Mouse (Mus musculus) myocyte (in vitro differentiated cells): ENCODE results near the gene Mob3c. TPM values are rescaled to one million over a fixed set of nuclear protein-coding genes. Genes with fewer than 3 reads are reported as not detected.

Experiments used
- H3K27me3 ChIP-seq: one replicate; pipeline ENCODE4 v1.6.1; 2011; ENCODE audit not compliant: control insufficient read depth, insufficient read depth, insufficient read length
- H3K36me3 ChIP-seq: one replicate; pipeline ENCODE4 v1.6.1; 2011; ENCODE audit not compliant: control insufficient read depth, insufficient read depth
- H3K4me2 ChIP-seq: one replicate; pipeline ENCODE4 v1.6.1; 2011; ENCODE audit warnings: low read depth, control low read depth
- H3K4me3 ChIP-seq: one replicate; pipeline ENCODE4 v1.5.1; 2011; ENCODE audit warnings: mild to moderate bottlenecking, control low read depth, moderate library complexity
- H3K79me2 ChIP-seq: one replicate; pipeline ENCODE4 v1.6.1; 2011; ENCODE audit not compliant: control insufficient read depth, insufficient read depth
- H3ac ChIP-seq: one replicate; pipeline ENCODE4 v1.6.1; 2011; ENCODE audit not compliant: control insufficient read depth, insufficient read length
- CEBPB ChIP-seq: IDR thresholded peaks from 2 replicates; pipeline ENCODE4 v1.6.1; 2011; ENCODE audit warnings: mild to moderate bottlenecking, moderate library complexity; ENCODE audit not compliant: poor library complexity, insufficient read depth, severe bottlenecking
- E2F4 ChIP-seq: IDR thresholded peaks from one replicate; pipeline ENCODE4 v1.6.1; 2011; ENCODE audit warnings: mild to moderate bottlenecking, control low read depth, moderate library complexity; ENCODE audit not compliant: insufficient read depth
- MAX ChIP-seq: IDR thresholded peaks from one replicate; pipeline ENCODE4 v1.6.1; 2011; ENCODE audit warnings: low read depth, mild to moderate bottlenecking, control low read depth
- MYOD1 ChIP-seq, 3 experiments: IDR thresholded peaks; one replicate each; pipeline ENCODE4 v1.6.1; 2011; ENCODE audit warnings: control low read depth in 2 of 3, low read depth in 2 of 3, mild to moderate bottlenecking in 2 of 3, moderate library complexity in 1 of 3; ENCODE audit not compliant: insufficient read length in 2 of 3, control insufficient read depth in 1 of 3
- MYOG ChIP-seq, 3 experiments: IDR thresholded peaks; one replicate each; pipeline ENCODE4 v1.6.1; 2011; ENCODE audit warnings: control low read depth in 2 of 3, low read depth in 2 of 3, mild to moderate bottlenecking in 2 of 3; ENCODE audit not compliant: insufficient read length in 2 of 3, control insufficient read depth in 1 of 3, insufficient read depth in 1 of 3
- POLR2A ChIP-seq: IDR thresholded peaks from one replicate; pipeline ENCODE4 v1.6.1; 2011; ENCODE audit warnings: low read depth, mild to moderate bottlenecking, control low read depth, moderate library complexity; ENCODE audit not compliant: insufficient read length
- POLR2AphosphoS2 ChIP-seq: IDR thresholded peaks from one replicate; pipeline ENCODE4 v1.6.1; 2011; ENCODE audit warnings: low read depth, control low read depth; ENCODE audit not compliant: insufficient read length
- REST ChIP-seq: IDR thresholded peaks from one replicate; pipeline ENCODE4 v1.6.1; 2011; ENCODE audit warnings: mild to moderate bottlenecking, control low read depth, moderate library complexity; ENCODE audit not compliant: insufficient read depth, insufficient read length
- SRF ChIP-seq: IDR thresholded peaks from one replicate; pipeline ENCODE4 v1.6.1; 2011; ENCODE audit warnings: low read depth; ENCODE audit not compliant: control insufficient read depth, insufficient read length
- TCF12 ChIP-seq: IDR thresholded peaks from one replicate; pipeline ENCODE4 v1.6.1; 2011; ENCODE audit warnings: mild to moderate bottlenecking, control low read depth; ENCODE audit not compliant: poor library complexity, insufficient read depth, severe bottlenecking
- TCF3 ChIP-seq: IDR thresholded peaks from one replicate; pipeline ENCODE4 v1.6.1; 2011; ENCODE audit warnings: low read depth, control low read depth; ENCODE audit not compliant: insufficient read length
- USF1 ChIP-seq: IDR thresholded peaks from one replicate; pipeline ENCODE4 v1.6.1; 2011; ENCODE audit warnings: low read depth, mild to moderate bottlenecking, control low read depth, moderate library complexity
- polyA plus RNA-seq: library from polyadenylated mRNA; unstranded; fragments of >200 nt; fragmentation: generic; extraction: Trizol; gene quantifications from one replicate; pipeline ENCODE4 v1.2.1, GENCODE M21; 2012; ENCODE audit warnings: missing spikeins

Gene Mob3c
- polyA plus RNA-seq, 1 experiment: 4.9 TPM

DNA sequence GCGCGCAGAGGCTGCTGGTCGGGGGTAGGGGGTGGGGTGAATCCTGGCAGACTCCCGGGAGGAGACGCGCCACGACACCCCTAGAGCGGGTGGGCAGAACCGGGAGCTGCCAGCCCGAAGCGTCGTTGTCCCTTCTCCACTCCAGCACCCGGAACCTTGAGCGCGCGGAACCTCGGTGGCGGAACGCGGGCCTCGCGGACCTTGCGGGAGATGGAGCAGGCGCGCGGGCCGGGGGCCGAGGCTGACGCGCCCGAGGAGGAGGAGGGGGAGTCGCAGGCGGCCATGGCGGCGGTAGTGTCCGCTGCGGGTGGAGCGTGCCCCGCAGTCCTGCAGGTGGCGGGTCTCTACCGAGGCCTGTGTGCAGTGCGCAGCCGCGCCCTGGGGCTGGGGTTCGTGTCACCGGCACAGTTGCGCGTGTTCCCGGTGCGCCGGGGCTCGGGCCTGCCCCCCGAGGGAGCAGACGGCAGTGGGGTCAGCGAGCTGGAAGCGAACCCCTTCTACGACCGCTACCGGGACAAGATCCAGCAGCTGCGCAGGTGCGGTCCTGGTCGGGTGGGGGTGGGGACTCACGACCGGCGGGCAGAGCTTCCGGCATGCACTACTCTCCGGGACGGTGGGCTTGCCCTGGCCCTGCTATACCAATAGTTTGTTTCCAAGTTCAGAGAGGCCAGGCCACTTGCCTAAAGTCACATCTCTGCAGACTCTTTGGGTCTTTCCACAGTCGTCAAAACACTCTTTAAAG, 43.0 kb upstream of the Mob3c start, which contains the start of gene Atpaf1:
Atpaf1 (plus strand) TSS at position 44 of the 742 bp plus-strand sequence.
- peak within 1 kb of the TSS; percentile 79 for H3ac ChIP-seq
- TF ChIP-seq TCF12 (no peak), USF1 (no peak), MYOG (IDR thresholded peaks at IDR 0.05; ENCODE audit: control insufficient read depth in 1 of 3, insufficient read depth in 1 of 3, insufficient read length in 2 of 3, low read depth in 2 of 3) (peak in 1 of 3 experiments; percentile 50), MYOD1 (IDR thresholded peaks at IDR 0.05; ENCODE audit: control insufficient read depth in 1 of 3, insufficient read length in 2 of 3, low read depth in 2 of 3) (peak in 2 of 3 experiments; percentile 2 to 43), POLR2A (peak; percentile 87), REST (no peak), MAX (no peak), POLR2AphosphoS2 (peak; percentile 49)

DNA sequence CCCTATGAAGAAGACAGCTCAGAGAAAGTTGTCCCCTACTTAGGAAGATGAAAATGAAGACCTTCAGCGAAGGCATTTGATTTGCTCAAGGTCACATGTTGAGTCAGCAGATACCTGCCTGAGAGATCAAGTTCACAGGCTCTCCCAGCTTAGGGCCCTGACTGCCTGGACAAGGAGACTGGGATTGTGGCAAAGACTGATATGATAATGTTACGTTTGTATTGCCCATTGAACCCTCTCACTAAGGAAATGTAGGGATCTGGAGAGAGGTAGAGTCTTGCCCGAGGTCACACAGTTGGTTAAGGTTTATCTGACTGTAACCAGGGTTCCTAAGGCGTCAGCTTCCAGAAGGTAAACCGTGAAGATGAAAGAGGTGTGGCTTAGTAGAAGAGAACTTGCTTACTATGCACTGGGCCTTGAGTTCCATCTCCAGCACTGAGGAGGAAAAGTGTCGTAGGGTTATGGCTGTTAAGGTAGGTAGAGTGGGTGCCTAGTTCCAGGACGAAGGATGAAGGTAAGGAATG, 42.3 kb upstream of the Mob3c start:
- no peak for TF ChIP-seq MYOG (IDR thresholded peaks at IDR 0.05; ENCODE audit: control insufficient read depth in 1 of 3, insufficient read depth in 1 of 3, insufficient read length in 2 of 3, low read depth in 2 of 3)
- TF ChIP-seq E2F4: no peak
- no peak for TF ChIP-seq MAX
- no peak for TF ChIP-seq SRF
- no peak for TF ChIP-seq CEBPB
- no peak for TF ChIP-seq USF1
- no peak for TF ChIP-seq TCF3
- no peak for TF ChIP-seq TCF12
- TF ChIP-seq MYOD1 (IDR thresholded peaks at IDR 0.05; ENCODE audit: control insufficient read depth in 1 of 3, insufficient read length in 2 of 3, low read depth in 2 of 3): no peak
- no peak for TF ChIP-seq REST
- TF ChIP-seq POLR2A: no peak
- no peak for TF ChIP-seq POLR2AphosphoS2
- no peaks in the 10 kb centered on the region for H3K79me2 ChIP-seq
- peak overlapping the region; percentile 43 for H3K4me3 ChIP-seq
- H3ac ChIP-seq: peak overlapping the region; percentile 79
- no peaks in the 10 kb centered on the region for H3K27me3 ChIP-seq
- H3K36me3 ChIP-seq: peaks cover 16% of the 10 kb centered on the region
- H3K4me2 ChIP-seq: peak overlapping the region; percentile 90

More for the DNA sequence above, 43.0 kb upstream of the Mob3c start, which contains the start of gene Atpaf1:
- H3K4me3 ChIP-seq: peak within 1 kb of the TSS; percentile 43
- no peaks in the 10 kb centered on the region for H3K79me2 ChIP-seq
- peak within 1 kb of the TSS; percentile 90 for H3K4me2 ChIP-seq
- H3K36me3 ChIP-seq: peaks cover 12% of the 10 kb centered on the region
- no peaks in the 10 kb centered on the region for H3K27me3 ChIP-seq

DNA sequence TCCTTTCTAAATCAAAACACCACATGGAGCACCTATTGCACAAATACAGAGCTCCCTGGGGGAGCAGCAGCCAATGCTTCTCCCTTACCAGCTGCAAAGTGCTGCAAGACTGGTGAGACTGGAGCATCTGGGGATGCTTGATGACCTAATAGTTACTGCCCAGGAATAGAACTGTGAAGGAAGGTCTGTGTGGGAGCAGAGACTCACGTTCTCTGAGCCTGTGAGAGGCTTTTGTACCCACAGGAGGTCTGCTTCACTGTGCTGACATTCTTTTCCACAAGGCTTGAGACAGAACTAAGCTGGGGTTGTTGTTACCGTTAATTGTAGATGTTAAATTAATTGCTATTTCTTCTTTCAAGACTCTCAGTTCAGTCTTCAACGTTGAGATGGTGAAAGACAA, 37.0 kb upstream of the Mob3c start:
- TF ChIP-seq TCF12 (no peak), POLR2AphosphoS2 (no peak), SRF (no peak), POLR2A (no peak), REST (no peak), E2F4 (no peak), MYOG (IDR thresholded peaks at IDR 0.05; ENCODE audit: control insufficient read depth in 1 of 3, insufficient read depth in 1 of 3, insufficient read length in 2 of 3, low read depth in 2 of 3) (no peak), CEBPB (no peak)
- Histone ChIP-seq H3K36me3 (peaks cover 19% of the 10 kb centered on the region), H3K4me2 (no peak overlapping the region), H3K27me3 (no peaks in the 10 kb centered on the region), H3K79me2 (no peaks in the 10 kb centered on the region), H3K4me3 (no peak overlapping the region), H3ac (no peak overlapping the region)

DNA sequence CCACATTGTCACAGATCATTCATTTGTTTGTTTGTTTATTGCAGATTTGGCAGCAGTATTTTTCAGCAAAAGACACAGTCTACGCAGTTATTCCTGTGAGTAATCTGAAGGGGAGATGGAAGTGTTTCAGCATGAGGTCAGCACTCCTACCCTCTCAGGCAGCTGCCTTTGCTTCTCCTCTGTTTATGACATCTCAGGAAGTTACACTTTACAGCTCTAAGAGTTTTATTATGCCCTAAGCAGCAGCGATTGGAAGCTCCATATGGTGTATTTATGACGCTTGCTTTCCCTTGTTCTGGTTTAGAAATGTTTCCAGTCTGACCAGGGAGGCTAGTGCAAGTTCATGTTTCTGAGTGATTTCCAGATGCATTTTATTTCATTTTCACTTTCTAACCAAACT, 32.5 kb upstream of the Mob3c start:
- Histone ChIP-seq H3K27me3 (no peaks in the 10 kb centered on the region), H3K79me2 (no peaks in the 10 kb centered on the region), H3K36me3 (peaks cover 22% of the 10 kb centered on the region), H3ac (no peak overlapping the region), H3K4me3 (no peak overlapping the region), H3K4me2 (no peak overlapping the region)
- TF ChIP-seq POLR2A (no peak), USF1 (no peak), E2F4 (no peak), CEBPB (no peak), MYOG (IDR thresholded peaks at IDR 0.05; ENCODE audit: control insufficient read depth in 1 of 3, insufficient read depth in 1 of 3, insufficient read length in 2 of 3, low read depth in 2 of 3) (no peak), TCF3 (no peak), MAX (no peak), SRF (no peak), TCF12 (no peak), REST (no peak), MYOD1 (IDR thresholded peaks at IDR 0.05; ENCODE audit: control insufficient read depth in 1 of 3, insufficient read length in 2 of 3, low read depth in 2 of 3) (no peak), POLR2AphosphoS2 (no peak)
